In the genomic region with DNA sequence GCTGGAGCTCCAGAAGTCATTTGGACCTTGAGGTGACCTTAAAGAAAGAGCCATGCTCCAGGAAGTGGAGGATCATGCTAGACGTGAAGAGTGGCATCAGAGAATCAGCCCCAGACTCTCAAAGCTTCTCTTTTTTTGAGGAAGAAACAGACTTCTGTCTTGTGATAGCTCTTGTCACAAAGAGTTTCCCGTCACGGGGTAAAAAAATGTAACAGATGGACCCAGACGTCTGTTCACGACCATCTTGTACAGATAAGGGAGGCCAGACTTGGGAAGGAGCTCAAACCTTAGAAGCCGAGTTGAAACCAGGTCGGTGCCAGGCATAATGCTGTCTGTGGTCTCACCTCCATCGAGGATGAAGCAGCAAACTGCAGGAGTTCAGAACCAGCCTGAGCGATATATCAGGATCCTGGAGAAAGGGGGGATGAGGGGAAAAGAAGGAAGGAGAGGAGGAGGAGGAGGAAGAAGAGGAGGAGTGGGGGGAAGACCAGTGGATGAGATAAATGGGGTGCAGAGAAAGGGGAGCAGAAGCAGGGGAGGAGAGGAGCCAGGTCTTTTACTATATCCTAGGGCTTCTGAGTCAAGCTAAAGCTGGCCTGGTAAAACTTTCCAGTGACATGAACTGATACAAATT, we compare ENCODE assay signal across 30 mouse cellular contexts. TPM values are rescaled to one million over a fixed set of nuclear protein-coding genes. Genes with fewer than 3 reads are reported as not detected.
DNase-seq lines count a peak whose midpoint lies in the region; ATAC-seq and TF ChIP-seq lines count a peak whose summit lies in the region.
"Had no signal": no experiment of that assay in that cellular context is flagged by ENCODE, and none has a peak within 500 bp of the region (broad histone marks: within the 10 kb centered on the region; RNA-seq: fewer than 3 reads in every experiment).

No protein-coding gene starts in this region.

- no peaks in the 10 kb centered on the region for H3K79me2 ChIP-seq in MEL (ENCODE audit: control insufficient read depth, insufficient read depth, low read length, poor library complexity)

- intact Hi-C loops in heart, postnatal 10 days (cut with DNase I), result no loop called here

- TF ChIP-seq EP300 in MEL (IDR thresholded peaks at IDR 0.05; ENCODE audit: low read depth in 1 of 2, low read length in 2 of 2), result peak; percentile 91 to 95

- TF ChIP-seq RAD21 in MEL (IDR thresholded peaks at IDR 0.05; ENCODE audit: low read depth, low read length), result no peak

- peak; percentile 57 for DNase-seq in layer of hippocampus, adult 9-11 months
- no peak for DNase-seq in layer of hippocampus, postnatal 36 days
- peak; percentile 92 for DNase-seq in MEL (ENCODE audit: low read depth, low spot score)
- no peak for DNase-seq in kidney, postnatal 4 days
- no peak for DNase-seq in heart, adult 11 months
- no peak for DNase-seq in heart, postnatal 10 days
- DNase-seq: adrenal gland, postnatal 25 days; cerebellum, adult 11 months; cerebellum, adult 9-11 months; kidney, adult 9 months; kidney, postnatal 14 days; left cerebral cortex, postnatal 4 days; lung, adult 2 months; lung, postnatal 14 days; right cerebral cortex, postnatal 14 days; thymus, postnatal 4 days had no signal

- ATAC-seq in granulocyte monocyte progenitor cell, adult 5-6 weeks (replicated peaks; ENCODE audit: poor library complexity, severe bottlenecking), result peak; percentile 47
- ATAC-seq in megakaryocyte progenitor cell, adult 5-6 weeks (replicated peaks; ENCODE audit: poor library complexity), result peak; percentile 40; the same call in 1 of the 2 replicates
- ATAC-seq: hindbrain, embryonic 16.5 days; intestine, embryonic 15.5 days had no signal

- no peaks in the 10 kb centered on the region for H3K9me3 ChIP-seq in MEL (replicated peaks; ENCODE audit: insufficient read depth, low read length)
- H3K9me3 ChIP-seq: embryonic facial prominence, embryonic 12.5 days; forebrain, embryonic 12.5 days; hindbrain, embryonic 10.5 days; intestine, embryonic 15.5 days; limb, embryonic 15.5 days; midbrain, embryonic 12.5 days had no signal

- peak overlapping the region; percentile 95 for H3K27ac ChIP-seq in MEL (ENCODE audit: control insufficient read depth, low read depth, low read length)
- H3K27ac ChIP-seq: embryonic facial prominence, embryonic 12.5 days; forebrain, embryonic 12.5 days; hindbrain, embryonic 10.5 days; intestine, embryonic 15.5 days; left cerebral cortex, adult 2 months; limb, embryonic 15.5 days; midbrain, embryonic 12.5 days had no signal

- H3K27me3 ChIP-seq in MEL (ENCODE audit: control insufficient read depth in 1 of 2, insufficient read depth in 2 of 2, low read length in 2 of 2), result no peaks in the 10 kb centered on the region
- H3K27me3 ChIP-seq: CH12.LX; embryonic facial prominence, embryonic 12.5 days; forebrain, embryonic 12.5 days; intestine, embryonic 15.5 days; limb, embryonic 15.5 days; midbrain, embryonic 12.5 days had no signal

- TF ChIP-seq POLR2A in MEL (IDR thresholded peaks at IDR 0.05; ENCODE audit: control insufficient read depth in 1 of 2, insufficient read depth in 1 of 2, low read depth in 1 of 2, low read length in 2 of 2, poor library complexity in 1 of 2), result peak in 1 of 2 experiments; percentile 38; a peak in 2 of 4 replicates

- peaks cover 0 to 30% of the 10 kb centered on the region in 2 experiments; a peak in 2 of 4 replicates for H3K36me3 ChIP-seq in MEL (ENCODE audit: control insufficient read depth in 1 of 2, insufficient read depth in 2 of 2, low read length in 2 of 2)
- H3K36me3 ChIP-seq: embryonic facial prominence, embryonic 12.5 days; forebrain, embryonic 12.5 days; hindbrain, embryonic 10.5 days; intestine, embryonic 15.5 days; limb, embryonic 15.5 days; midbrain, embryonic 12.5 days had no signal

- H3K4me1 ChIP-seq in MEL (ENCODE audit: control insufficient read depth in 1 of 2, insufficient read depth in 2 of 2, low read length in 2 of 2), result peaks cover 19 to 41% of the 10 kb centered on the region in 2 experiments
- H3K4me1 ChIP-seq: intestine, embryonic 15.5 days had no signal

- peak overlapping the region; percentile 50 for H3K9ac ChIP-seq in MEL (ENCODE audit: control insufficient read depth, low read depth, low read length, poor library complexity, severe bottlenecking)
- H3K9ac ChIP-seq: embryonic facial prominence, embryonic 12.5 days; forebrain, embryonic 12.5 days; intestine, embryonic 15.5 days; limb, embryonic 15.5 days; midbrain, embryonic 12.5 days had no signal

- no peak for TF ChIP-seq CTCF in MEL (IDR thresholded peaks at IDR 0.05 in 2 of 3, conservative IDR thresholded peaks at IDR 0.05 in 1 of 3; ENCODE audit: control insufficient read depth in 1 of 3, insufficient read depth in 1 of 3, low read depth in 2 of 3, low read length in 3 of 3, poor library complexity in 1 of 3, severe bottlenecking in 1 of 3)

- peak overlapping the region; percentile 8 to 39; a peak in 3 of 4 replicates for H3K4me3 ChIP-seq in MEL (ENCODE audit: control insufficient read depth in 1 of 2, insufficient read depth in 1 of 2, low read depth in 2 of 2, low read length in 2 of 2)
- H3K4me3 ChIP-seq: embryonic facial prominence, embryonic 12.5 days; forebrain, embryonic 12.5 days; hindbrain, embryonic 10.5 days; intestine, embryonic 15.5 days; left cerebral cortex, adult 2 months; limb, embryonic 15.5 days; midbrain, embryonic 12.5 days had no signal

TF ChIP-seq in MEL, 35 proteins besides CTCF, POLR2A, EP300 and RAD21 (continues in another document):
- TF ChIP-seq SMC3 (IDR thresholded peaks at IDR 0.05; ENCODE audit: low read depth, low read length) (no peak), ZKSCAN1 (IDR thresholded peaks at IDR 0.05; ENCODE audit: low read depth, low read length) (no peak; the same call in 1 of the 2 replicates), ZNF384 (IDR thresholded peaks at IDR 0.05; ENCODE audit: low read depth, low read length) (peak; percentile 91), MAZ (IDR thresholded peaks at IDR 0.05; ENCODE audit: low read depth, low read length) (0 out of 2 replicates have a peak, but pooled peaks have one; percentile 69), JUND (IDR thresholded peaks at IDR 0.05; ENCODE audit: low read depth, low read length) (no peak), HCFC1 (IDR thresholded peaks at IDR 0.05; ENCODE audit: low read depth, low read length) (no peak), USF2 (IDR thresholded peaks at IDR 0.05; ENCODE audit: borderline replicate concordance in 1 of 2, insufficient read depth in 1 of 2, low read depth in 1 of 2, low read length in 2 of 2) (no peak), ZMIZ1 (IDR thresholded peaks at IDR 0.05; ENCODE audit: low read depth, low read length) (0 out of 2 replicates have a peak, but pooled peaks have one; percentile 56), RCOR1 (IDR thresholded peaks at IDR 0.05; ENCODE audit: low read depth, low read length) (peak; percentile 73), TAL1 (IDR thresholded peaks at IDR 0.05; ENCODE audit: low read length) (peak; percentile 83), MAFK (IDR thresholded peaks at IDR 0.05; ENCODE audit: borderline replicate concordance, low read depth, low read length) (peak; percentile 47; the same call in 1 of the 2 replicates), KAT2A (conservative IDR thresholded peaks at IDR 0.05; ENCODE audit: low read depth, low read length) (no peak; the same call in 1 of the 2 replicates), BHLHE40 (IDR thresholded peaks at IDR 0.05; ENCODE audit: borderline replicate concordance, low read depth, low read length) (peak; percentile 81), MAX (IDR thresholded peaks at IDR 0.05; ENCODE audit: low read length) (peak; percentile 33; the same call in 1 of the 2 replicates), CHD1 (IDR thresholded peaks at IDR 0.05; ENCODE audit: low read depth, low read length) (no peak), POLR2AphosphoS2 (IDR thresholded peaks at IDR 0.05; ENCODE audit: low read length) (no peak), UBTF (IDR thresholded peaks at IDR 0.05; ENCODE audit: borderline replicate concordance, insufficient read depth, low read depth, low read length) (no peak), ZC3H11A (IDR thresholded peaks at IDR 0.05; ENCODE audit: low read depth, low read length) (no peak), TCF12 (IDR thresholded peaks at IDR 0.05; ENCODE audit: low read depth, low read length) (peak; percentile 87), ETS1 (IDR thresholded peaks at IDR 0.05; ENCODE audit: low read depth, low read length) (peak; percentile 94), NRF1 (IDR thresholded peaks at IDR 0.05; ENCODE audit: insufficient read depth, low read depth, low read length, poor library complexity, severe bottlenecking) (no peak), CHD2 (IDR thresholded peaks at IDR 0.05; ENCODE audit: low read length) (no peak), E2F4 (IDR thresholded peaks at IDR 0.05; ENCODE audit: borderline replicate concordance, low read depth, low read length) (no peak), SIN3A (IDR thresholded peaks at IDR 0.05; ENCODE audit: low read length) (peak; percentile 85), POLR2AphosphoS5 (IDR thresholded peaks at IDR 0.05; ENCODE audit: borderline replicate concordance, low read depth, low read length) (no peak), USF1 (IDR thresholded peaks at IDR 0.05; ENCODE audit: low read depth, low read length) (peak; percentile 84)

RNA-seq across cellular contexts. Expression of gene Atxn7l1, which starts 21.8 kb away (rescaled TPM):
- 10 to 100 TPM; 56.3 to 64.5 TPM for total RNA-seq in layer of hippocampus, postnatal 36 days (2021)
- total RNA-seq in MEL (2012; rRNA removed), result 11.6 and 15.1 TPM in 2 replicates
- polyA plus RNA-seq in MEL (2012; ENCODE audit: insufficient read depth in 1 of 2, insufficient read length in 2 of 2, low read depth in 1 of 2, low replicate concordance in 2 of 2, missing spikeins in 1 of 2), result 10 to 100 TPM in 1 of 2 experiments, not detected in 1; 50.3 TPM
- 85.5 and 121 TPM in 2 replicates for total RNA-seq in granulocyte monocyte progenitor cell, adult 5-6 weeks (2014; fragmentation: Nextera tagmentation)
- 44.6 and 58.1 TPM in 2 replicates for total RNA-seq in granulocyte monocyte progenitor cell, adult 5-6 weeks (2017)
- 71.1 and 96.1 TPM in 2 replicates for total RNA-seq in megakaryocyte progenitor cell, adult 5-6 weeks (2015)
- 33.1 and 37.4 TPM in 2 replicates for total RNA-seq in megakaryocyte progenitor cell, adult 5-6 weeks (2017)
- 10 to 100 TPM; 16.6 to 18.6 TPM for total RNA-seq in heart, postnatal 10 days (2021)

RNA-seq across cellular contexts. Expression of gene Cdhr3, which starts 33.0 kb away (rescaled TPM):
- 1 to 10 TPM in 1 of 2 experiments, under 1 TPM in 1; 0.94 to 1.4 TPM for total RNA-seq in layer of hippocampus, postnatal 36 days (2021)
- not detected in 2 replicates for total RNA-seq in MEL (2012; rRNA removed)
- not detected for polyA plus RNA-seq in MEL (2012; ENCODE audit: insufficient read depth in 1 of 2, insufficient read length in 2 of 2, low read depth in 1 of 2, low replicate concordance in 2 of 2, missing spikeins in 1 of 2)
- total RNA-seq in granulocyte monocyte progenitor cell, adult 5-6 weeks (2014; fragmentation: Nextera tagmentation), result not detected in 2 replicates
- not detected in 2 replicates for total RNA-seq in granulocyte monocyte progenitor cell, adult 5-6 weeks (2017)
- total RNA-seq in megakaryocyte progenitor cell, adult 5-6 weeks (2015), result not detected in 2 replicates
- not detected in 2 replicates for total RNA-seq in megakaryocyte progenitor cell, adult 5-6 weeks (2017)
- total RNA-seq in heart, postnatal 10 days (2021), result under 1 TPM in 1 of 2 experiments, not detected in 1; 0.77 TPM
- total RNA-seq: adrenal gland, postnatal 25 days; monocyte, adult 5-6 weeks; neutrophil, adult 5-6 weeks had no signal
- polyA plus RNA-seq: embryonic facial prominence, embryonic 12.5 days; heart, embryonic 11.5 days; intestine, embryonic 15.5 days had no signal

Comparison
In these comparisons a context has a peak if more than half of its experiments do, and no peak if none do; other contexts are left out.
1. DNase-seq: peak in layer of hippocampus, adult 9-11 months (single experiment) and MEL (single experiment); none in layer of hippocampus, postnatal 36 days (0 of 2), kidney, postnatal 4 days (0 of 2), heart, adult 11 months (single experiment) and heart, postnatal 10 days (0 of 2).